Mouse (Mus musculus): Measurements from ENCODE around the gene Vrk2.

Vrk2 gene

GRCm38 (mm10) chr11:26434229-26434628 lies 159.6 kb downstream of the Vrk2 start:
- intact Hi-C loops (cut with DNase I), result no loop called here

- intact Hi-C loops (cut with DNase I), result no loop called here
Observed at GRCm38 (mm10) chr11:26421472-26421871, 172.3 kb downstream of the Vrk2 start.

Data from adrenal gland (tissue).